Mouse (Mus musculus) heart, adult 2 months (tissue): ENCODE measurements around the gene Sun1.

Experiments used
- CTCF ChIP-seq: fragments of 200-600 bp; IDR thresholded peaks from 2 replicates; pipeline ENCODE4 v1.8.1; 2022; ENCODE audit warnings: antibody characterized with exemption, mild to moderate bottlenecking, moderate library complexity
- EP300 ChIP-seq: fragments of 200-500 bp; IDR thresholded peaks from 2 replicates; pipeline ENCODE4 v1.6.1; 2011; ENCODE audit warnings: low read depth, low read length, control low read depth; ENCODE audit not compliant: insufficient read depth
- POLR2A ChIP-seq: fragments of 200-500 bp; IDR thresholded peaks from 2 replicates; pipeline ENCODE4 v1.6.1; 2011; ENCODE audit warnings: mild to moderate bottlenecking, low read depth, low read length, control low read depth; ENCODE audit not compliant: insufficient read depth

- no peak for TF ChIP-seq CTCF
- TF ChIP-seq EP300 = no peak
- no peak for TF ChIP-seq POLR2A
Observed at GRCm38 (mm10) chr5:139261403-139261802, 61.0 kb downstream of the Sun1 start.
